ENCODE assay signal across 8 mouse cellular contexts in genomic region chr2:26585713-26586112, GRCm38 (mm10). TPM values are rescaled to one million over a fixed set of nuclear protein-coding genes. Genes with fewer than 3 reads are reported as not detected.
DNase-seq lines count a peak whose midpoint lies in the region; ATAC-seq and TF ChIP-seq lines count a peak whose summit lies in the region.
"Had no signal": no experiment of that assay in that cellular context is flagged by ENCODE, and none has a peak within 500 bp of the region (broad histone marks: within the 10 kb centered on the region; RNA-seq: fewer than 3 reads in every experiment).

No protein-coding gene starts in this region.

- 31% methylated on average over 6 of the region's 6 CpGs for WGBS in lung, adult 2 months
- 56% methylated on average over 6 of the region's 6 CpGs for WGBS in forebrain, embryonic 16.5 days
- whole genome bisulfite sequencing in intestine, postnatal 0 days = 55% methylated on average over 6 of the region's 6 CpGs
- 67% methylated on average over 6 of the region's 6 CpGs for WGBS in olfactory bulb, adult 2 months

- H3K4me3 ChIP-seq in lung, adult 2 months (replicated peaks; ENCODE audit: extremely low read depth, low read depth, low read length) = peak overlapping the region; percentile 88
- 0 out of 2 replicates have a peak overlapping the region, but pooled peaks have one; percentile 9 for H3K4me3 ChIP-seq in forebrain, embryonic 16.5 days (replicated peaks; ENCODE audit: low read length)
- peak overlapping the region; percentile 49 for H3K4me3 ChIP-seq in intestine, postnatal 0 days (ENCODE audit: low read depth, low read length)
- peak overlapping the region; percentile 17; the same call in 1 of the 2 replicates for H3K4me3 ChIP-seq in olfactory bulb, adult 2 months (ENCODE audit: insufficient read depth, low read depth, low read length)

- no peak overlapping the region for H3K4me2 ChIP-seq in forebrain, embryonic 16.5 days (ENCODE audit: low read length)
- H3K4me2 ChIP-seq in intestine, postnatal 0 days (replicated peaks; ENCODE audit: low read depth) = 0 out of 2 replicates have a peak overlapping the region, but pooled peaks have one; percentile 81

- TF ChIP-seq CTCF in lung, adult 2 months (IDR thresholded peaks at IDR 0.05; ENCODE audit: insufficient read depth, low read length) = no peak
- no peak for TF ChIP-seq CTCF in intestine, postnatal 0 days (IDR thresholded peaks at IDR 0.05; ENCODE audit: low read depth)
- no peak for TF ChIP-seq CTCF in olfactory bulb, adult 2 months (IDR thresholded peaks at IDR 0.05; ENCODE audit: insufficient read depth, low read depth, low read length)

- peaks cover 2% of the 10 kb centered on the region; the same call in 1 of the 2 replicates for H3K4me1 ChIP-seq in lung, adult 2 months (ENCODE audit: control insufficient read depth, insufficient read depth, low read length)
- H3K4me1 ChIP-seq in forebrain, embryonic 16.5 days (replicated peaks; ENCODE audit: control insufficient read depth, insufficient read depth, low read length) = peaks cover 12% of the 10 kb centered on the region
- no peaks in the 10 kb centered on the region for H3K4me1 ChIP-seq in intestine, postnatal 0 days (replicated peaks; ENCODE audit: control insufficient read depth, insufficient read depth, low read length)
- H3K4me1 ChIP-seq in olfactory bulb, adult 2 months (ENCODE audit: control insufficient read depth, insufficient read depth, low read length) = peaks cover 5% of the 10 kb centered on the region; the same call in 1 of the 2 replicates

- no peak for ATAC-seq in forebrain, embryonic 16.5 days
- ATAC-seq in intestine, postnatal 0 days = no peak
- ATAC-seq in monocyte, adult 5-6 weeks (replicated peaks; ENCODE audit: insufficient number of reproducible peaks, low FRiP score, low TSS enrichment, poor library complexity, severe bottlenecking) = no peak

- no peak overlapping the region for H3K9ac ChIP-seq in forebrain, embryonic 16.5 days (replicated peaks; ENCODE audit: low read depth, low read length)
- peak overlapping the region; percentile 34; the same call in 1 of the 2 replicates for H3K9ac ChIP-seq in intestine, postnatal 0 days (ENCODE audit: low read depth, low read length)

- no peaks in the 10 kb centered on the region for H3K36me3 ChIP-seq in forebrain, embryonic 16.5 days (ENCODE audit: control insufficient read depth, insufficient read depth)
- H3K36me3 ChIP-seq in intestine, postnatal 0 days (ENCODE audit: control insufficient read depth, insufficient read depth) = 0 out of 2 replicates have a peak, but pooled peaks cover 7% of the 10 kb centered on the region

- no peaks in the 10 kb centered on the region for H3K9me3 ChIP-seq in forebrain, embryonic 16.5 days (ENCODE audit: control insufficient read depth, low read length)
- no peaks in the 10 kb centered on the region for H3K9me3 ChIP-seq in intestine, postnatal 0 days (ENCODE audit: control insufficient read depth)

- TF ChIP-seq POLR2A in lung, adult 2 months (IDR thresholded peaks at IDR 0.05; ENCODE audit: borderline replicate concordance, extremely low read depth, low read depth, low read length) = peak; percentile 58; the same call in 1 of the 2 replicates
- TF ChIP-seq POLR2A in olfactory bulb, adult 2 months (IDR thresholded peaks at IDR 0.05; ENCODE audit: insufficient read depth, low read depth, low read length) = no peak

- no peak for DNase-seq in lung, adult 2 months
- DNase-seq in lung, postnatal 25 days (ENCODE audit: low spot score) = no peak
- no peak for DNase-seq in left cerebral cortex, adult 18-20 months (ENCODE audit: low spot score in 2 of 2)

- H3K27me3 ChIP-seq in forebrain, embryonic 16.5 days (replicated peaks; ENCODE audit: control insufficient read depth, insufficient read depth, low read length) = no peaks in the 10 kb centered on the region
- H3K27me3 ChIP-seq in intestine, postnatal 0 days (replicated peaks; ENCODE audit: control insufficient read depth, insufficient read depth, low read length) = no peaks in the 10 kb centered on the region

- no peak overlapping the region; the same call in 1 of the 2 replicates for H3K27ac ChIP-seq in forebrain, embryonic 16.5 days (ENCODE audit: low read length)
- H3K27ac ChIP-seq in intestine, postnatal 0 days (ENCODE audit: low read depth, low read length) = peak overlapping the region; percentile 50; the same call in 1 of the 2 replicates
- no peak overlapping the region for H3K27ac ChIP-seq in olfactory bulb, adult 2 months (ENCODE audit: insufficient read depth, low read depth, low read length)

RNA-seq across cellular contexts. Expression of gene Gm20532, which starts 0.7 kb away (rescaled TPM):
- not detected in 2 replicates for polyA plus RNA-seq in lung, adult 2 months (2012; rRNA removed)
- not detected in 2 replicates for polyA plus RNA-seq in forebrain, embryonic 16.5 days (2015; fragmentation: Nextera tagmentation; extraction: Ambion mirVana)
- polyA plus RNA-seq in intestine, postnatal 0 days (2015; fragmentation: Nextera tagmentation; extraction: Ambion mirVana) = not detected in 2 replicates
- not detected in 2 replicates for polyA plus RNA-seq in olfactory bulb, adult 2 months (2012; ENCODE audit: insufficient read depth, insufficient read length, low replicate concordance, missing spikeins)
- not detected for total RNA-seq in left cerebral cortex, adult 18-20 months (2021)
- total RNA-seq in monocyte, adult 5-6 weeks (2017) = not detected in 3 replicates
- total RNA-seq: left cerebral cortex, postnatal 25 days had no signal

RNA-seq across cellular contexts. Expression of gene Egfl7, which starts 5.9 kb away (rescaled TPM):
- polyA plus RNA-seq in lung, adult 2 months (2012; rRNA removed) = 1,942 and 2,032 TPM in 2 replicates
- polyA plus RNA-seq in forebrain, embryonic 16.5 days (2015; fragmentation: Nextera tagmentation; extraction: Ambion mirVana) = 59.5 and 61.7 TPM in 2 replicates
- 54.4 and 65.2 TPM in 2 replicates for polyA plus RNA-seq in intestine, postnatal 0 days (2015; fragmentation: Nextera tagmentation; extraction: Ambion mirVana)
- polyA plus RNA-seq in olfactory bulb, adult 2 months (2012; ENCODE audit: insufficient read depth, insufficient read length, low replicate concordance, missing spikeins) = not detected in 2 replicates
- total RNA-seq in left cerebral cortex, adult 18-20 months (2021) = 10 to 100 TPM; 65.1 to 72.0 TPM
- total RNA-seq in monocyte, adult 5-6 weeks (2017) = not detected in 3 replicates

RNA-seq across cellular contexts. Expression of gene Agpat2, which starts 18.5 kb away (rescaled TPM):
- polyA plus RNA-seq in lung, adult 2 months (2012; rRNA removed) = 106 and 134 TPM in 2 replicates
- polyA plus RNA-seq in forebrain, embryonic 16.5 days (2015; fragmentation: Nextera tagmentation; extraction: Ambion mirVana) = 3.7 and 4.0 TPM in 2 replicates
- polyA plus RNA-seq in intestine, postnatal 0 days (2015; fragmentation: Nextera tagmentation; extraction: Ambion mirVana) = 124 and 128 TPM in 2 replicates
- not detected in 2 replicates for polyA plus RNA-seq in olfactory bulb, adult 2 months (2012; ENCODE audit: insufficient read depth, insufficient read length, low replicate concordance, missing spikeins)
- 1 to 10 TPM; 1.6 to 2.5 TPM for total RNA-seq in left cerebral cortex, adult 18-20 months (2021)
- 24.2 to 27.3 TPM (median 25.1 TPM) in 3 replicates for total RNA-seq in monocyte, adult 5-6 weeks (2017)

RNA-seq across cellular contexts. Expression of gene Fam69b, which starts 42.5 kb away (rescaled TPM):
- polyA plus RNA-seq in lung, adult 2 months (2012; rRNA removed) = 13.1 and 15.1 TPM in 2 replicates
- polyA plus RNA-seq in forebrain, embryonic 16.5 days (2015; fragmentation: Nextera tagmentation; extraction: Ambion mirVana) = 106 and 125 TPM in 2 replicates
- polyA plus RNA-seq in intestine, postnatal 0 days (2015; fragmentation: Nextera tagmentation; extraction: Ambion mirVana) = 6.8 and 6.9 TPM in 2 replicates
- polyA plus RNA-seq in olfactory bulb, adult 2 months (2012; ENCODE audit: insufficient read depth, insufficient read length, low replicate concordance, missing spikeins) = not detected in 2 replicates
- total RNA-seq in left cerebral cortex, adult 18-20 months (2021) = 10 to 100 TPM; 74.1 to 77.2 TPM
- total RNA-seq in monocyte, adult 5-6 weeks (2017) = 2.1 to 4.9 TPM in 2 of 3 replicates, not detected in the other

Comparison
In these comparisons a context has a peak if more than half of its experiments do, and no peak if none do; other contexts are left out.
1. H3K4me3 ChIP-seq: peak in every context shown above with its lines; median percentile 88 in lung, adult 2 months; 49 in intestine, postnatal 0 days; 17 in olfactory bulb, adult 2 months; 9 in forebrain, embryonic 16.5 days.
2. RNA of gene Egfl7, which starts 5.9 kb away (polyA plus RNA-seq): 1,942 to 2,032 TPM in lung, adult 2 months, 59.5 to 61.7 TPM in forebrain, embryonic 16.5 days and 54.4 to 65.2 TPM in intestine, postnatal 0 days; not detected in olfactory bulb, adult 2 months; every median in the first group is over 10 times any median in the second.
3. RNA of gene Agpat2, which starts 18.5 kb away (polyA plus RNA-seq): 106 to 134 TPM in lung, adult 2 months and 124 to 128 TPM in intestine, postnatal 0 days; 3.7 to 4.0 TPM in forebrain, embryonic 16.5 days and not detected in olfactory bulb, adult 2 months; every median in the first group is over 10 times any median in the second.